Mouse (Mus musculus): ENCODE measurements around the gene Nfkbil1. TPM values are rescaled to one million over a fixed set of nuclear protein-coding genes. Genes with fewer than 3 reads are reported as not detected.

The Nfkbil1 gene
- polyA plus RNA-seq, 1 experiment from 2014 or later = 12.1 TPM

GRCm38 (mm10) chr17:35172445-35173234, 63.0 kb downstream of the Nfkbil1 start:
- no peaks in the 10 kb centered on the region for H3K9me3 ChIP-seq (replicated peaks)
- no peaks in the 10 kb centered on the region for H3K27me3 ChIP-seq (ENCODE audit: low read depth, poor library complexity, severe bottlenecking)
- 69% methylated on average over 11 of the region's 11 CpGs for WGBS
- DNase-seq (ENCODE audit: low spot score) = no peak
- no peaks in the 10 kb centered on the region for H3K36me3 ChIP-seq
- peaks cover 11% of the 10 kb centered on the region for H3K4me1 ChIP-seq
- H3K4me3 ChIP-seq = no peak overlapping the region
- no peak overlapping the region for H3K27ac ChIP-seq

Small RNA genes within 50 kb of the gene (microRNA-seq; reads per million reads assigned to microRNA genes)
- gene Mir6973a = not detected
- gene Mir6974 = not detected
- 1.5 reads per million for gene Mir6975
- 1.2 reads per million for gene Mir8094

Other genes with a start within 250 kb of the Nfkbil1 start
- 222 and 267 TPM in 2 replicates for gene Vars, start 234.8 kb downstream of the Nfkbil1 start, polyA plus RNA-seq (2016; fragmentation: Nextera tagmentation; extraction: Ambion mirVana)
- 0.15 and 0.23 TPM in 2 replicates for gene Vwa7, start 219.2 kb downstream of the Nfkbil1 start, polyA plus RNA-seq (2016; fragmentation: Nextera tagmentation; extraction: Ambion mirVana)
- 1.2 and 1.4 TPM in 2 replicates for gene Sapcd1, start 207.8 kb downstream of the Nfkbil1 start, polyA plus RNA-seq (2016; fragmentation: Nextera tagmentation; extraction: Ambion mirVana)
- gene Msh5, start 189.0 kb downstream of the Nfkbil1 start, polyA plus RNA-seq (2016; fragmentation: Nextera tagmentation; extraction: Ambion mirVana) = 5.2 and 5.4 TPM in 2 replicates
- 174 and 186 TPM in 2 replicates for gene Clic1, start 185.8 kb downstream of the Nfkbil1 start, polyA plus RNA-seq (2016; fragmentation: Nextera tagmentation; extraction: Ambion mirVana)
- 453 and 568 TPM in 2 replicates for gene Ddah2, start 176.8 kb downstream of the Nfkbil1 start, polyA plus RNA-seq (2016; fragmentation: Nextera tagmentation; extraction: Ambion mirVana)
- not detected in 2 replicates for gene Ly6g6c, start 170.4 kb downstream of the Nfkbil1 start, polyA plus RNA-seq (2016; fragmentation: Nextera tagmentation; extraction: Ambion mirVana)
- gene Mpig6b, start 169.6 kb downstream of the Nfkbil1 start, polyA plus RNA-seq (2016; fragmentation: Nextera tagmentation; extraction: Ambion mirVana) = 0.36 and 0.46 TPM in 2 replicates
- 0.81 and 0.95 TPM in 2 replicates for gene Ly6g6e, start 158.9 kb downstream of the Nfkbil1 start, polyA plus RNA-seq (2016; fragmentation: Nextera tagmentation; extraction: Ambion mirVana)
- 0.80 and 1.1 TPM in 2 replicates for gene Ly6g6d, start 157.7 kb downstream of the Nfkbil1 start, polyA plus RNA-seq (2016; fragmentation: Nextera tagmentation; extraction: Ambion mirVana)
- gene Ly6g6f, start 150.2 kb downstream of the Nfkbil1 start, polyA plus RNA-seq (2016; fragmentation: Nextera tagmentation; extraction: Ambion mirVana) = 0.56 and 0.66 TPM in 2 replicates
- 53.3 and 63.6 TPM in 2 replicates for gene Abhd16a, start 146.5 kb downstream of the Nfkbil1 start, polyA plus RNA-seq (2016; fragmentation: Nextera tagmentation; extraction: Ambion mirVana)
- not detected in 2 replicates for gene Ly6g5c, start 127.5 kb downstream of the Nfkbil1 start, polyA plus RNA-seq (2016; fragmentation: Nextera tagmentation; extraction: Ambion mirVana)
- 1.4 and 1.7 TPM in 2 replicates for gene Ly6g5b, start 120.4 kb downstream of the Nfkbil1 start, polyA plus RNA-seq (2016; fragmentation: Nextera tagmentation; extraction: Ambion mirVana)
- gene Gpank1, start 114.3 kb downstream of the Nfkbil1 start, polyA plus RNA-seq (2016; fragmentation: Nextera tagmentation; extraction: Ambion mirVana) = 33.9 and 35.8 TPM in 2 replicates
- gene Csnk2b, start 113.7 kb downstream of the Nfkbil1 start, polyA plus RNA-seq (2016; fragmentation: Nextera tagmentation; extraction: Ambion mirVana) = 299 and 317 TPM in 2 replicates
- gene D17H6S53E, start 109.4 kb downstream of the Nfkbil1 start, polyA plus RNA-seq (2016; fragmentation: Nextera tagmentation; extraction: Ambion mirVana) = 8.4 and 8.5 TPM in 2 replicates
- gene Apom, start 103.7 kb downstream of the Nfkbil1 start, polyA plus RNA-seq (2016; fragmentation: Nextera tagmentation; extraction: Ambion mirVana) = 0.39 and 0.56 TPM in 2 replicates
- gene Bag6, start 100.6 kb downstream of the Nfkbil1 start, polyA plus RNA-seq (2016; fragmentation: Nextera tagmentation; extraction: Ambion mirVana) = 74.2 and 74.7 TPM in 2 replicates
- gene Prrc2a, start 70.9 kb downstream of the Nfkbil1 start, polyA plus RNA-seq (2016; fragmentation: Nextera tagmentation; extraction: Ambion mirVana) = 213 and 229 TPM in 2 replicates
- gene Aif1, start 59.7 kb downstream of the Nfkbil1 start, polyA plus RNA-seq (2016; fragmentation: Nextera tagmentation; extraction: Ambion mirVana) = 1.5 and 1.8 TPM in 2 replicates
- gene Lst1, start 47.4 kb downstream of the Nfkbil1 start, polyA plus RNA-seq (2016; fragmentation: Nextera tagmentation; extraction: Ambion mirVana) = 1.6 and 2.0 TPM in 2 replicates
- gene Ltb, start 41.4 kb downstream of the Nfkbil1 start, polyA plus RNA-seq (2016; fragmentation: Nextera tagmentation; extraction: Ambion mirVana) = 0.38 and 0.45 TPM in 2 replicates
- gene Tnf, start 33.8 kb downstream of the Nfkbil1 start, polyA plus RNA-seq (2016; fragmentation: Nextera tagmentation; extraction: Ambion mirVana) = 0.14 TPM in 1 of 2 replicates, not detected in the other
- gene Lta, start 30.4 kb downstream of the Nfkbil1 start, polyA plus RNA-seq (2016; fragmentation: Nextera tagmentation; extraction: Ambion mirVana) = not detected in 2 replicates
- 0.30 and 0.33 TPM in 2 replicates for gene Gm16181, start 15.0 kb downstream of the Nfkbil1 start, polyA plus RNA-seq (2016; fragmentation: Nextera tagmentation; extraction: Ambion mirVana)
- gene Atp6v1g2, start 2.1 kb downstream of the Nfkbil1 start, polyA plus RNA-seq (2016; fragmentation: Nextera tagmentation; extraction: Ambion mirVana) = 4.5 and 5.2 TPM in 2 replicates
- gene Ddx39b, start 6.0 kb upstream of the Nfkbil1 start, polyA plus RNA-seq (2016; fragmentation: Nextera tagmentation; extraction: Ambion mirVana) = 749 and 792 TPM in 2 replicates
- gene H2-D1, start 26.9 kb upstream of the Nfkbil1 start, polyA plus RNA-seq (2016; fragmentation: Nextera tagmentation; extraction: Ambion mirVana) = 21.4 and 23.1 TPM in 2 replicates
- not detected in 2 replicates for gene H2-Q1, start 84.6 kb upstream of the Nfkbil1 start, polyA plus RNA-seq (2016; fragmentation: Nextera tagmentation; extraction: Ambion mirVana)
- 0.79 and 0.80 TPM in 2 replicates for gene H2-Q2, start 106.5 kb upstream of the Nfkbil1 start, polyA plus RNA-seq (2016; fragmentation: Nextera tagmentation; extraction: Ambion mirVana)
- gene H2-Q4, start 143.8 kb upstream of the Nfkbil1 start, polyA plus RNA-seq (2016; fragmentation: Nextera tagmentation; extraction: Ambion mirVana) = 2.2 and 3.6 TPM in 2 replicates
- gene H2-Q6, start 189.1 kb upstream of the Nfkbil1 start, polyA plus RNA-seq (2016; fragmentation: Nextera tagmentation; extraction: Ambion mirVana) = 2.6 and 3.8 TPM in 2 replicates
- gene H2-Q7, start 203.4 kb upstream of the Nfkbil1 start, polyA plus RNA-seq (2016; fragmentation: Nextera tagmentation; extraction: Ambion mirVana) = 24.7 and 28.4 TPM in 2 replicates
- 0.51 and 0.53 TPM in 2 replicates for gene H2-Q10, start 234.3 kb upstream of the Nfkbil1 start, polyA plus RNA-seq (2016; fragmentation: Nextera tagmentation; extraction: Ambion mirVana)